Mouse (Mus musculus) cerebellum, adult 11-12 months (tissue): Measurements from ENCODE around the gene L2hgdh.
"Not testable (repeated sequence)": the region's sequence is repeated elsewhere in the genome, so short reads cannot be mapped to it uniquely, and the experiment has no call there.

Source experiments
- DNase-seq: peaks from one replicate; pipeline ENCODE4 v3.0.0; 2022

The L2hgdh gene

GRCm38 (mm10) chr12:69653973-69654372 is 70.7 kb downstream of the L2hgdh start:
- not testable (repeated sequence) for DNase-seq

GRCm38 (mm10) chr12:69649511-69649910 is 75.2 kb downstream of the L2hgdh start:
- no peak for DNase-seq

GRCm38 (mm10) chr12:69645821-69646616 is 78.7 kb downstream of the L2hgdh start:
- no peak for DNase-seq

- DNase-seq = no peak
Observed at GRCm38 (mm10) chr12:69644877-69645276, 79.8 kb downstream of the L2hgdh start.

GRCm38 (mm10) chr12:69642877-69643276 is 81.8 kb downstream of the L2hgdh start:
- DNase-seq = no peak
